Mouse (Mus musculus) liver, embryonic 14.5 days (tissue): ENCODE measurements around the gene Plxna4. TPM values are rescaled to one million over a fixed set of nuclear protein-coding genes. Genes with fewer than 3 reads are reported as not detected.

Source experiments
- ATAC-seq: fragments of 200-750 bp; cut with Nextera tagmentation; 2 replicates; pipeline ENCODE4 v1.8.0; 2017; ENCODE audit warnings: moderate number of reproducible peaks, mild to moderate bottlenecking, moderate library complexity; ENCODE audit not compliant: insufficient read depth
- DNase-seq, 3 experiments: peaks; one replicate each; pipeline ENCODE4 v3.0.0-alpha.2; 2012 to 2013; ENCODE audit warnings: low read depth in 3 of 3, low spot score in 3 of 3
- H3K27ac ChIP-seq: fragments of 300-500 bp; sonication (generic); 2 replicates; pipeline ENCODE4 v1.5.1; 2014; ENCODE audit warnings: moderate library complexity, mild to moderate bottlenecking, control low read depth, inconsistent platforms
- H3K27me3 ChIP-seq: fragments of 300-500 bp; sonication (generic); 2 replicates; pipeline ENCODE4 v1.6.1; 2014; ENCODE audit warnings: mild to moderate bottlenecking, low read length, moderate library complexity; ENCODE audit not compliant: control insufficient read depth, insufficient read depth
- H3K36me3 ChIP-seq: fragments of 300-500 bp; sonication (generic); replicated peaks from 2 replicates; pipeline ENCODE4 v1.6.1; 2014; ENCODE audit warnings: low read depth; ENCODE audit not compliant: control insufficient read depth, insufficient read depth
- H3K4me1 ChIP-seq, 2 experiments: fragments of 200-500 bp in 1 of 2; fragments of 300-500 bp in 1 of 2; sonication (generic) in 1 of 2; replicated peaks; 2 replicates each; pipeline ENCODE4 v1.6.1; 2012 to 2014; ENCODE audit warnings: antibody characterized with exemption in 1 of 2, inconsistent platforms in 1 of 2, low read length in 1 of 2; ENCODE audit not compliant: control insufficient read depth in 2 of 2, insufficient read depth in 2 of 2
- H3K4me2 ChIP-seq: fragments of 300-500 bp; sonication (generic); 2 replicates; pipeline ENCODE4 v1.6.1; 2014; ENCODE audit warnings: low read depth, mild to moderate bottlenecking, control low read depth, moderate library complexity
- H3K4me3 ChIP-seq, 2 experiments: fragments of 200-500 bp in 1 of 2; fragments of 300-500 bp in 1 of 2; sonication (generic) in 1 of 2; 2 replicates each; pipeline ENCODE4 v1.5.1; 2012 to 2014; ENCODE audit warnings: low read depth in 2 of 2, low read length in 2 of 2, mild to moderate bottlenecking in 2 of 2, control low read depth in 1 of 2, inconsistent platforms in 1 of 2, moderate library complexity in 1 of 2; ENCODE audit not compliant: insufficient read depth in 1 of 2
- H3K9ac ChIP-seq: fragments of 300-500 bp; sonication (generic); replicated peaks from 2 replicates; pipeline ENCODE4 v1.6.1; 2014; ENCODE audit warnings: mild to moderate bottlenecking, control low read depth, moderate library complexity
- H3K9me3 ChIP-seq: fragments of 300-500 bp; sonication (generic); 2 replicates; pipeline ENCODE4 v1.6.1; 2016; ENCODE audit warnings: low read length, mixed read lengths; ENCODE audit not compliant: control insufficient read depth
- CTCF ChIP-seq: IDR thresholded peaks from 2 replicates; pipeline ENCODE4 v1.5.1; 2016; ENCODE audit warnings: antibody characterized with exemption, low read depth, control low read depth
- EP300 ChIP-seq: IDR thresholded peaks from 2 replicates; pipeline ENCODE4 v1.6.1; 2016; ENCODE audit warnings: antibody characterized with exemption, low read depth
- WGBS: fragments of 180-500 bp; shearing (Covaris S2); extraction: QIAGEN DNeasy Blood & Tissue Kit; methylation state at CpG from one replicate; pipeline ENCODE4 v1.1.7; 2014; ENCODE audit not compliant: insufficient replicate concordance; 5-methylcytosine and 5-hydroxymethylcytosine counted together
- polyA plus RNA-seq, 2 experiments: library from polyadenylated mRNA; depleted of rRNA in 1 of 2; stranded (reverse) in 1 of 2; unstranded in 1 of 2; fragments of >200 nt; fragmentation: Nextera tagmentation in 1 of 2; extraction: Ambion mirVana in 1 of 2; gene quantifications; 2 replicates each; pipeline versions ENCODE4 v1.2.1 to v1.2.3; 2012 to 2014

Gene Plxna4
- 0.14 and 0.17 TPM in 2 replicates for polyA plus RNA-seq (2012; rRNA removed)
- polyA plus RNA-seq (2014; fragmentation: Nextera tagmentation; extraction: Ambion mirVana), result 0.23 and 0.25 TPM in 2 replicates

GRCm38 (mm10) chr6:32588056-32588671 is at the start of gene Plxna4:
Gene Plxna4 (minus strand): TSS chr6:32588192.
- Histone ChIP-seq H3K9me3 (no peaks in the 10 kb centered on the region), H3K36me3 (no peaks in the 10 kb centered on the region), H3K4me2 (peak within 1 kb of the TSS; percentile 62), H3K9ac (no peak within 1 kb of the TSS), H3K27me3 (peaks cover 67% of the 10 kb centered on the region), H3K4me3 (peak within 1 kb of the TSS; percentile 37 to 46), H3K4me1 (no peaks in the 10 kb centered on the region), H3K27ac (no peak within 1 kb of the TSS)
- ATAC-seq, result no peak
- DNase-seq, result no peak
- under 1% methylated on average over 44 of the region's 55 CpGs for WGBS
- 0 out of 2 replicates have a peak, but pooled peaks have one; percentile 11 for TF ChIP-seq CTCF
- TF ChIP-seq EP300, result no peak

- H3K4me2 ChIP-seq, result no peak overlapping the region
- no peaks in the 10 kb centered on the region for H3K9me3 ChIP-seq
- ATAC-seq, result no peak
- DNase-seq, result no peak
- TF ChIP-seq CTCF (no peak), EP300 (no peak)
- H3K27me3 ChIP-seq, result no peaks in the 10 kb centered on the region
- H3K4me1 ChIP-seq, result no peaks in the 10 kb centered on the region
- 60% methylated on average over 6 of the region's 6 CpGs for WGBS
- no peak overlapping the region for H3K4me3 ChIP-seq
- H3K36me3 ChIP-seq, result no peaks in the 10 kb centered on the region
- no peak overlapping the region for H3K27ac ChIP-seq
- no peak overlapping the region for H3K9ac ChIP-seq
These were observed 49.7 kb upstream of the Plxna4 start for GRCm38 (mm10) chr6:32637568-32638183.

- H3K4me3 ChIP-seq, result no peak overlapping the region
- TF ChIP-seq EP300 (no peak), CTCF (no peak)
- no peaks in the 10 kb centered on the region for H3K9me3 ChIP-seq
- no peaks in the 10 kb centered on the region for H3K27me3 ChIP-seq
- DNase-seq (no peak), ATAC-seq (no peak)
- H3K4me1 ChIP-seq, result no peaks in the 10 kb centered on the region
- H3K27ac ChIP-seq, result no peak overlapping the region
- no peaks in the 10 kb centered on the region for H3K36me3 ChIP-seq
- H3K9ac ChIP-seq, result no peak overlapping the region
- H3K4me2 ChIP-seq, result no peak overlapping the region
These were observed 22.7 kb upstream of the Plxna4 start for GRCm38 (mm10) chr6:32610712-32611111.

GRCm38 (mm10) chr6:32606787-32607186 is 18.8 kb upstream of the Plxna4 start:
- no peaks in the 10 kb centered on the region for H3K36me3 ChIP-seq
- H3K27ac ChIP-seq, result no peak overlapping the region
- no peak overlapping the region for H3K9ac ChIP-seq
- ATAC-seq (no peak), DNase-seq (no peak)
- TF ChIP-seq EP300, result no peak
- no peak for TF ChIP-seq CTCF
- H3K4me1 ChIP-seq, result no peaks in the 10 kb centered on the region
- WGBS, result 35% methylated on average over 3 of the region's 3 CpGs
- no peak overlapping the region for H3K4me3 ChIP-seq
- H3K27me3 ChIP-seq, result no peaks in the 10 kb centered on the region
- no peaks in the 10 kb centered on the region for H3K9me3 ChIP-seq
- H3K4me2 ChIP-seq, result no peak overlapping the region

- no peak for TF ChIP-seq EP300
- no peak for ATAC-seq
- 20% methylated on average over 3 of the region's 3 CpGs for WGBS
These were observed 17.6 kb upstream of the Plxna4 start for GRCm38 (mm10) chr6:32605581-32605980.

More at GRCm38 (mm10) chr6:32605581-32605980, 17.6 kb upstream of the Plxna4 start:
- no peak overlapping the region for H3K9ac ChIP-seq
- H3K27me3 ChIP-seq, result no peaks in the 10 kb centered on the region
- H3K4me3 ChIP-seq, result no peak overlapping the region
- no peak for DNase-seq
- no peaks in the 10 kb centered on the region for H3K4me1 ChIP-seq
- no peak overlapping the region for H3K4me2 ChIP-seq
- no peak overlapping the region for H3K27ac ChIP-seq
- H3K9me3 ChIP-seq, result no peaks in the 10 kb centered on the region
- no peaks in the 10 kb centered on the region for H3K36me3 ChIP-seq
